Comparison of ENCODE assay signal across 21 mouse cellular contexts in the genomic region with DNA sequence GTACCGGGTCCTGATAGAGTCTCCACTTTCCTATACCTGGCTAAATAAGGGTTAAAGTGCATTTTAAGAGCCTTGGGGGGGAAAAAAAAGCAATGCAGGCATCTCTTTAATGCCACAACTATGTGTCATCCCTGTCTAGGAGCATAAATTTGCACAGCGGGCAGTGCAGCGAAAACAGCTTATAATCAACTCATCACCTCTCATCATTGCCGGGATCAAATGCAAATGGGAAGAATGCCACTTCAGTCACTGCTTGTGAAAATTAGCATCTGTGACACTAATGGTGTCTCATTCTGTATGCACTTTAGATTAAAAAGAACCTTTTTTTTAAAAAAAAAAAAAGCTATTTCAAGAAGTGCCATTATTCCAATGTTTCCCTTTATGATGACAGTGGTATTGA.
A peak's percentile ranks its signal among the peaks of the same experiment; 100 is the strongest.
DNase-seq lines count a peak whose midpoint lies in the region; ATAC-seq lines count a peak whose summit lies in the region.
"Had no signal": no experiment of that assay in that cellular context is flagged by ENCODE, and none has a peak within 500 bp of the region (broad histone marks: within the 10 kb centered on the region; RNA-seq: fewer than 3 reads in every experiment).

No protein-coding gene starts in this region.

- WGBS in forebrain, embryonic 11.5 days, result 79% methylated on average over 4 of the region's 4 CpGs
- 93% methylated on average over 4 of the region's 4 CpGs for WGBS in forebrain, embryonic 10.5 days
- WGBS in midbrain, embryonic 16.5 days, result 52% methylated on average over 4 of the region's 4 CpGs
- 87% methylated on average over 4 of the region's 4 CpGs for WGBS in midbrain, embryonic 11.5 days
- 54% methylated on average over 4 of the region's 4 CpGs for WGBS in forebrain, embryonic 15.5 days
- 86% methylated on average over 4 of the region's 4 CpGs for WGBS in kidney, embryonic 15.5 days

- ATAC-seq in forebrain, embryonic 11.5 days (replicated peaks; ENCODE audit: low FRiP score), result 0 out of 2 replicates have a peak, but pooled peaks have one; percentile 36
- ATAC-seq in midbrain, embryonic 16.5 days, result peak; percentile 70; the same call in 1 of the 2 replicates
- ATAC-seq in midbrain, embryonic 11.5 days (ENCODE audit: low FRiP score), result no peak
- peak; percentile 67; the same call in 1 of the 2 replicates for ATAC-seq in forebrain, embryonic 15.5 days (replicated peaks)
- no peak for ATAC-seq in kidney, embryonic 15.5 days (replicated peaks; ENCODE audit: low FRiP score)
- ATAC-seq: activated CD4-positive, CD25-positive, alpha-beta regulatory T cell, adult 4 months had no signal

- H3K9me3 ChIP-seq in forebrain, embryonic 11.5 days (ENCODE audit: control insufficient read depth, low read length), result no peaks in the 10 kb centered on the region
- no peaks in the 10 kb centered on the region for H3K9me3 ChIP-seq in forebrain, embryonic 10.5 days
- no peaks in the 10 kb centered on the region for H3K9me3 ChIP-seq in midbrain, embryonic 16.5 days (replicated peaks; ENCODE audit: control insufficient read depth, low read length, poor library complexity, severe bottlenecking)
- H3K9me3 ChIP-seq in midbrain, embryonic 11.5 days (ENCODE audit: control insufficient read depth, low read length), result no peaks in the 10 kb centered on the region
- H3K9me3 ChIP-seq in forebrain, embryonic 15.5 days, result no peaks in the 10 kb centered on the region
- H3K9me3 ChIP-seq in kidney, embryonic 15.5 days (replicated peaks), result no peaks in the 10 kb centered on the region
- H3K9me3 ChIP-seq: embryonic facial prominence, embryonic 12.5 days; embryonic facial prominence, embryonic 15.5 days; hindbrain, embryonic 12.5 days; hindbrain, embryonic 15.5 days had no signal

- no peak overlapping the region for H3K27ac ChIP-seq in forebrain, embryonic 11.5 days (ENCODE audit: low read depth, low read length)
- no peak overlapping the region for H3K27ac ChIP-seq in forebrain, embryonic 10.5 days
- no peak overlapping the region for H3K27ac ChIP-seq in midbrain, embryonic 16.5 days (ENCODE audit: low read length)
- H3K27ac ChIP-seq in midbrain, embryonic 11.5 days (ENCODE audit: low read depth, low read length), result no peak overlapping the region
- no peak overlapping the region for H3K27ac ChIP-seq in forebrain, embryonic 15.5 days (replicated peaks)
- no peak overlapping the region for H3K27ac ChIP-seq in kidney, embryonic 15.5 days
- H3K27ac ChIP-seq: embryonic facial prominence, embryonic 12.5 days; embryonic facial prominence, embryonic 15.5 days; hindbrain, embryonic 12.5 days; hindbrain, embryonic 15.5 days had no signal

- no peaks in the 10 kb centered on the region for H3K4me1 ChIP-seq in forebrain, embryonic 11.5 days (replicated peaks; ENCODE audit: control insufficient read depth, insufficient read depth, low read length)
- H3K4me1 ChIP-seq in forebrain, embryonic 10.5 days, result no peaks in the 10 kb centered on the region
- H3K4me1 ChIP-seq in midbrain, embryonic 16.5 days (ENCODE audit: control insufficient read depth, insufficient read depth, low read length), result no peaks in the 10 kb centered on the region
- H3K4me1 ChIP-seq in midbrain, embryonic 11.5 days (ENCODE audit: control insufficient read depth, insufficient read depth, low read length), result no peaks in the 10 kb centered on the region
- peaks cover 3% of the 10 kb centered on the region; the same call in 1 of the 2 replicates for H3K4me1 ChIP-seq in forebrain, embryonic 15.5 days
- H3K4me1 ChIP-seq in kidney, embryonic 15.5 days, result no peaks in the 10 kb centered on the region
- H3K4me1 ChIP-seq: embryonic facial prominence, embryonic 12.5 days; embryonic facial prominence, embryonic 15.5 days; hindbrain, embryonic 12.5 days; hindbrain, embryonic 15.5 days had no signal

- no peak for DNase-seq in forebrain, embryonic 11.5 days (ENCODE audit: low spot score)
- DNase-seq in forebrain, embryonic 10.5 days (ENCODE audit: extremely low spot score, low spot score), result no peak
- DNase-seq in midbrain, embryonic 11.5 days (ENCODE audit: low spot score, missing footprints), result no peak
- DNase-seq in layer of hippocampus, postnatal 25 days (ENCODE audit: extremely low spot score in 1 of 2, low spot score in 1 of 2), result no peak
- DNase-seq in lung, postnatal 36 days, result no peak
- DNase-seq: adrenal gland, adult 8-10 months; adrenal gland, postnatal 25 days; cerebellum, adult 18-20 months; cerebellum, adult 9-10 months; cerebellum, postnatal 14 days; gastrocnemius, postnatal 10 days; heart, adult 11 months had no signal

- H3K36me3 ChIP-seq in forebrain, embryonic 11.5 days (ENCODE audit: control insufficient read depth, insufficient read depth, low read length), result no peaks in the 10 kb centered on the region
- no peaks in the 10 kb centered on the region for H3K36me3 ChIP-seq in forebrain, embryonic 10.5 days (replicated peaks)
- H3K36me3 ChIP-seq in midbrain, embryonic 16.5 days (ENCODE audit: control insufficient read depth, insufficient read depth, low read length), result no peaks in the 10 kb centered on the region
- no peaks in the 10 kb centered on the region for H3K36me3 ChIP-seq in midbrain, embryonic 11.5 days (ENCODE audit: control insufficient read depth, insufficient read depth, low read length)
- no peaks in the 10 kb centered on the region for H3K36me3 ChIP-seq in forebrain, embryonic 15.5 days
- H3K36me3 ChIP-seq in kidney, embryonic 15.5 days, result no peaks in the 10 kb centered on the region
- H3K36me3 ChIP-seq: embryonic facial prominence, embryonic 12.5 days; embryonic facial prominence, embryonic 15.5 days; hindbrain, embryonic 12.5 days; hindbrain, embryonic 15.5 days had no signal

- H3K4me2 ChIP-seq in forebrain, embryonic 11.5 days (ENCODE audit: low read depth, low read length, severe bottlenecking), result no peak overlapping the region
- no peak overlapping the region for H3K4me2 ChIP-seq in midbrain, embryonic 16.5 days (ENCODE audit: low read length)
- no peak overlapping the region for H3K4me2 ChIP-seq in midbrain, embryonic 11.5 days
- no peak overlapping the region for H3K4me2 ChIP-seq in forebrain, embryonic 15.5 days (replicated peaks)
- no peak overlapping the region for H3K4me2 ChIP-seq in kidney, embryonic 15.5 days
- H3K4me2 ChIP-seq: embryonic facial prominence, embryonic 12.5 days; embryonic facial prominence, embryonic 15.5 days; heart, embryonic 11.5 days; hindbrain, embryonic 12.5 days; hindbrain, embryonic 15.5 days had no signal

- no peak overlapping the region for H3K9ac ChIP-seq in forebrain, embryonic 11.5 days (ENCODE audit: low read length)
- no peak overlapping the region for H3K9ac ChIP-seq in midbrain, embryonic 16.5 days (ENCODE audit: low read depth, low read length)
- H3K9ac ChIP-seq in midbrain, embryonic 11.5 days (ENCODE audit: low read length), result no peak overlapping the region
- H3K9ac ChIP-seq in forebrain, embryonic 15.5 days (replicated peaks), result no peak overlapping the region
- no peak overlapping the region for H3K9ac ChIP-seq in kidney, embryonic 15.5 days
- H3K9ac ChIP-seq: embryonic facial prominence, embryonic 12.5 days; embryonic facial prominence, embryonic 15.5 days; hindbrain, embryonic 12.5 days; hindbrain, embryonic 15.5 days had no signal

- H3K27me3 ChIP-seq in forebrain, embryonic 11.5 days (ENCODE audit: control insufficient read depth, insufficient read depth, low read length), result no peaks in the 10 kb centered on the region
- no peaks in the 10 kb centered on the region for H3K27me3 ChIP-seq in forebrain, embryonic 10.5 days (ENCODE audit: poor library complexity, severe bottlenecking)
- no peaks in the 10 kb centered on the region; the same call in 1 of the 2 replicates for H3K27me3 ChIP-seq in midbrain, embryonic 16.5 days (ENCODE audit: control insufficient read depth, insufficient read depth, low read depth, low read length)
- H3K27me3 ChIP-seq in midbrain, embryonic 11.5 days (ENCODE audit: control insufficient read depth, insufficient read depth, low read length), result no peaks in the 10 kb centered on the region
- no peaks in the 10 kb centered on the region for H3K27me3 ChIP-seq in forebrain, embryonic 15.5 days
- H3K27me3 ChIP-seq in kidney, embryonic 15.5 days, result no peaks in the 10 kb centered on the region
- H3K27me3 ChIP-seq: embryonic facial prominence, embryonic 12.5 days; embryonic facial prominence, embryonic 15.5 days; hindbrain, embryonic 12.5 days; hindbrain, embryonic 15.5 days had no signal

- H3K4me3 ChIP-seq in forebrain, embryonic 11.5 days (ENCODE audit: low read depth, low read length), result no peak overlapping the region
- H3K4me3 ChIP-seq in forebrain, embryonic 10.5 days, result no peak overlapping the region
- no peak overlapping the region for H3K4me3 ChIP-seq in midbrain, embryonic 16.5 days (ENCODE audit: low read depth, low read length)
- H3K4me3 ChIP-seq in midbrain, embryonic 11.5 days (ENCODE audit: low read depth, low read length), result no peak overlapping the region
- no peak overlapping the region for H3K4me3 ChIP-seq in forebrain, embryonic 15.5 days
- H3K4me3 ChIP-seq in kidney, embryonic 15.5 days (replicated peaks), result no peak overlapping the region
- H3K4me3 ChIP-seq: embryonic facial prominence, embryonic 12.5 days; embryonic facial prominence, embryonic 15.5 days; hindbrain, embryonic 12.5 days; hindbrain, embryonic 15.5 days had no signal

Comparison
In these comparisons a context has a peak if more than half of its experiments do, and no peak if none do; other contexts are left out.
1. ATAC-seq: peak in forebrain, embryonic 11.5 days (single experiment), midbrain, embryonic 16.5 days (single experiment) and forebrain, embryonic 15.5 days (single experiment); none in midbrain, embryonic 11.5 days (single experiment) and kidney, embryonic 15.5 days (single experiment).